Mouse (Mus musculus) midbrain, embryonic 14.5 days (tissue): ENCODE results near the gene Cenpj. TPM values are rescaled to one million over a fixed set of nuclear protein-coding genes. Genes with fewer than 3 reads are reported as not detected.

Experiments used
- ATAC-seq: fragments of 200-750 bp; cut with Nextera tagmentation; 2 replicates; pipeline ENCODE4 v1.8.0; 2017; ENCODE audit warnings: moderate number of reproducible peaks, moderate library complexity; ENCODE audit not compliant: low FRiP score, low TSS enrichment
- DNase-seq: peaks from one replicate; pipeline ENCODE4 v3.0.0-alpha.2; 2015
- H3K27ac ChIP-seq: fragments of 300-500 bp; sonication (generic); replicated peaks from 2 replicates; pipeline ENCODE4 v1.5.1; 2014; ENCODE audit warnings: mild to moderate bottlenecking, low read depth, low read length, moderate library complexity
- H3K27me3 ChIP-seq: fragments of 300-500 bp; sonication (generic); 2 replicates; pipeline ENCODE4 v1.6.1; 2014; ENCODE audit warnings: low read length, control low read depth, mixed read lengths; ENCODE audit not compliant: control insufficient read depth, insufficient read depth
- H3K36me3 ChIP-seq: fragments of 300-500 bp; sonication (generic); 2 replicates; pipeline ENCODE4 v1.6.1; 2014; ENCODE audit warnings: low read length, control low read depth; ENCODE audit not compliant: control insufficient read depth, insufficient read depth
- H3K4me1 ChIP-seq: fragments of 300-500 bp; sonication (generic); 2 replicates; pipeline ENCODE4 v1.6.1; 2014; ENCODE audit warnings: mild to moderate bottlenecking, antibody characterized with exemption, low read length, control low read depth; ENCODE audit not compliant: control insufficient read depth, insufficient read depth
- H3K4me2 ChIP-seq: fragments of 300-500 bp; sonication (generic); 2 replicates; pipeline ENCODE4 v1.6.1; 2014; ENCODE audit warnings: mild to moderate bottlenecking, low read length, moderate library complexity
- H3K4me3 ChIP-seq: fragments of 300-500 bp; sonication (generic); replicated peaks from 2 replicates; pipeline ENCODE4 v1.5.1; 2014; ENCODE audit warnings: low read depth, low read length
- H3K9ac ChIP-seq: fragments of 300-500 bp; sonication (generic); replicated peaks from 2 replicates; pipeline ENCODE4 v1.6.1; 2014; ENCODE audit warnings: mild to moderate bottlenecking, low read length, moderate library complexity
- H3K9me3 ChIP-seq: fragments of 300-500 bp; sonication (generic); 2 replicates; pipeline ENCODE4 v1.6.1; 2016; ENCODE audit warnings: low read length, control low read depth, mixed read lengths; ENCODE audit not compliant: control insufficient read depth
- WGBS: fragments of 180-500 bp; shearing (Covaris S2); extraction: QIAGEN DNeasy Blood & Tissue Kit; methylation state at CpG from one replicate; pipeline ENCODE4 v1.1.7; 2014; 5-methylcytosine and 5-hydroxymethylcytosine counted together
- polyA plus RNA-seq: library from polyadenylated mRNA; unstranded; fragments of >200 nt; fragmentation: Nextera tagmentation; extraction: Ambion mirVana; gene quantifications from 2 replicates; pipeline ENCODE4 v1.2.1, GENCODE M21; 2014

Cenpj gene
- polyA plus RNA-seq, 1 experiment from 2014 or later: 9.2 TPM

DNA sequence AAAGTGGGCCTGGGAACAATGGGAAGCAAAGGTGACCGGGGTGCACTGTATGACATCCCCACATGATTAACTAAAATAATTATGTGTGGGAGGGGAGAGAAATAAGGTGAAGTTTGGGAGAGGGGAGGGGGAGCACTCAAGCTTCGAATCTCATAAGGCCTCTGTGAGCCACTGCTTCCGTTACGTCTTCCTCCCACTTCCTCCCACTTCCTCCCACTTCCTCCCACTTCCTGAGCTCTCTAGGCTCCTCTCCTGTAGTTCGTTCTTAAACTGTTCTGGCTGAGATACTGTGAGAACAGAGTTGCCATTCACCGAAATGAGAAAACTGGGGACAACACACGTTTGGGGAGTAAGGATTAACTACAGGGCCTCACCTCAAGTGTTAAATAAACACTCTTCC is 7.7 kb downstream of the Cenpj start:
- Histone ChIP-seq H3K4me3 (no peak overlapping the region), H3K9ac (no peak overlapping the region), H3K36me3 (peaks cover 19% of the 10 kb centered on the region), H3K27me3 (no peaks in the 10 kb centered on the region), H3K4me1 (peaks cover 5% of the 10 kb centered on the region), H3K9me3 (no peaks in the 10 kb centered on the region), H3K4me2 (no peak overlapping the region), H3K27ac (no peak overlapping the region)
- ATAC-seq (no peak), DNase-seq (no peak)
- WGBS: 87% methylated on average over 7 of the region's 7 CpGs

DNA sequence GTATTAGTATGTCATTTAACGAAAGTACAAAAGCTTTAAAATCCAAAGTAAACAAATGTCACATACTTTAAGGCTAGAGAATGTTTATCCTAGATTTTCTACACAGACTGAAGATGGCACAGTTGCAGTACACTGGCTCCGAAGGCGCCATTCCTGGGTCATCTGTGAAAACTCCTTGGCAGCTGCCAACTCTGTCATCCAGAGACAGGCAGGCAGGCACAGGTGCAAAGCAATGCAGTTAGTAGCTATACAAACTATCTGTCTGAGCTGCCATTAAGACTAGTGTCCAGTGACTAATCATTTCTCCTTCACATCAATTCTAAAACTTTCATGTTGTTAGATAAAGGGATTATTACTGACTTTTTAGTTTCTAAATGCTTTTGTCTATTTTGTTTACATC is 16.1 kb downstream of the Cenpj start:
- Histone ChIP-seq H3K9ac (no peak overlapping the region), H3K36me3 (peaks cover 29% of the 10 kb centered on the region), H3K4me3 (no peak overlapping the region), H3K27me3 (no peaks in the 10 kb centered on the region), H3K9me3 (no peaks in the 10 kb centered on the region), H3K27ac (no peak overlapping the region), H3K4me1 (no peaks in the 10 kb centered on the region), H3K4me2 (no peak overlapping the region)
- 94% methylated on average over 3 of the region's 3 CpGs for WGBS
- DNase-seq (no peak), ATAC-seq (no peak)

DNA sequence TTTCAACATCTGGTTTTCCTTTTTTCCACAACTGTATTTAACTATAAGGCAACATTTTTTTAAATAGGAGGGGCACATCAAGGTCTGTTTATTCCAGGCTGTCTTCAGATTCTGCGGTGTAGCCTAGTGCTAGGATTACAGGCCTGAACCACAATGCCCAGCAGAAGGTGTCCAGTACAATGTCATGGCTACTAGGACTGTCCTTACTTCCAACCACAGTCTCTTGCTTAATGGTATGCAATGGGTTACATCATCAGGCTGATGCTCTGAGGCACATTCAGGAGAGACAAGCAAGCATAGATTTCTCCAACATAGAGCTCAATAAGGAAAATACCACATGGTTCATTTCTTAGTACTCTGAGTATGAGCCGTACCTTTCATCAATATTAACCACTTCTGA is 20.5 kb downstream of the Cenpj start:
- H3K36me3 ChIP-seq: peaks cover 47% of the 10 kb centered on the region
- H3K9me3 ChIP-seq: no peaks in the 10 kb centered on the region
- H3K27me3 ChIP-seq: no peaks in the 10 kb centered on the region
- no peak overlapping the region for H3K4me2 ChIP-seq
- H3K4me1 ChIP-seq: no peaks in the 10 kb centered on the region
- no peak overlapping the region for H3K27ac ChIP-seq
- DNase-seq: no peak
- H3K9ac ChIP-seq: no peak overlapping the region
- no peak for ATAC-seq
- 96% methylated on average over 2 of the region's 2 CpGs for WGBS
- no peak overlapping the region for H3K4me3 ChIP-seq

DNA sequence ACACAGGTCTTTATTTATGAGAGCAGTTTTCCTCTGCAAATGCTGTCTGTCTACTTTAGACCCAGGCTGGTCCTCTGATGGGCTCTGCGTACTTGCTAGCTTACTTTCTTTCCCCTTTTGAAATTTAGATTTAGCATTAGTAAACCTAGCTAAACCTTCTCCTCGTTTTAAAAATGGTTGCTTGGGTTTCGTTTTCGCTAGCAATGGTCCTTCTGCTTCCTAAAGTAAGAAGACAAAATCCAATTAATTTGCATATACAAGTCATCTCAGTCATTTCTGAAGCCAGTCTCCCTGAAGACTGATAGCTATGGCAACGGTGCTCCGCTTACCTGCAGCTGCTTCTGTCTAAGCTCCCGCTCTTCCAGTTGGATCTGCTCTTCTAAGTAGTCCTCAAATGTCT is 21.9 kb downstream of the Cenpj start:
- H3K9me3 ChIP-seq: no peaks in the 10 kb centered on the region
- H3K4me1 ChIP-seq: no peaks in the 10 kb centered on the region
- no peak overlapping the region for H3K27ac ChIP-seq
- WGBS: 91% methylated on average over 7 of the region's 7 CpGs
- peaks cover 44% of the 10 kb centered on the region for H3K36me3 ChIP-seq
- H3K9ac ChIP-seq: no peak overlapping the region
- no peaks in the 10 kb centered on the region for H3K27me3 ChIP-seq
- H3K4me2 ChIP-seq: no peak overlapping the region
- ATAC-seq: no peak
- DNase-seq: no peak
- no peak overlapping the region for H3K4me3 ChIP-seq

DNA sequence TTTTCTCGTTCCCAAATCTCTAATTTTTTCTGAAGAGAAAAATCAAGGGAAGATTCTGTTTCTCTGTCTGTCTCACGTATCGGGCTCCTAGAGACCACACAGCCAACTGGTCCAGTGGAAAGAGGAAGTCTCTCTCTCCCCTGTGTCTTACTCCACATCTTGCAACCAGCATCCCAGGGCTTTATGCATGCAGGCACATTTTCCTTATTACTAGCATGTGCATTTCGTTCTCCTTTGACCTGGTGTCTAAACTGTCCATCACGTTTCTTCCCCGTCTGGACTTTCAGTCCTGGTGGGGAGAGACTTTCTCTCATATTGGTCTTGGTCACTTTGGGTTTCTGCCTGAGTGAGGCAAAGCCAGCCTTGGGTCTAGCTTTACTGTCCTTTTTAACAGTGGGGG is 22.3 kb downstream of the Cenpj start:
- peaks cover 42% of the 10 kb centered on the region for H3K36me3 ChIP-seq

DNA sequence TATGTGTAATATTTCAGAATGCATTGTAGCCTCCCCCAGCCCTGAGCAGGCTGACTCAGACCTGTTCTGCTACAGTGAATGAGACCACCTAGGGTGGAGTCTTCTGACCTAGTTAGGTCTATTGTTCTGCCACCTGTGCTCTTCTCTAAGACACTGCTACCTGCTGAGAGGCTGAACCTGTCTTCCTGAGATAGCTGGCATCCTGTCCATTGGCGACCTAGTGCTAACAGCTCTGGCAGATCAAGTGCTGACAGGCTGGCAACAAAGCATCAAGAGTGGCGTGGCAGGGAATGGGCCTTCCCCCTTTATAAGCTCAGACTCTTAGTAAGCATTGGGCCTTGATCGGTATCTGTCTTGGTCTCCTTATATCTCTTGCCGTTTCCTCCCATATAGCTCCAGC is 24.3 kb downstream of the Cenpj start:
- DNase-seq (no peak), ATAC-seq (no peak)
- H3K4me1 ChIP-seq: no peaks in the 10 kb centered on the region
- H3K4me3 ChIP-seq: no peak overlapping the region
- no peaks in the 10 kb centered on the region for H3K27me3 ChIP-seq
- H3K9ac ChIP-seq: no peak overlapping the region
- H3K4me2 ChIP-seq: no peak overlapping the region
- H3K9me3 ChIP-seq: no peaks in the 10 kb centered on the region
- peaks cover 42% of the 10 kb centered on the region for H3K36me3 ChIP-seq
- 90% methylated on average over 4 of the region's 4 CpGs for WGBS
- H3K27ac ChIP-seq: no peak overlapping the region

More for the DNA sequence above, 22.3 kb downstream of the Cenpj start:
- H3K4me3 ChIP-seq: no peak overlapping the region
- H3K4me2 ChIP-seq: no peak overlapping the region
- H3K9me3 ChIP-seq: no peaks in the 10 kb centered on the region
- ATAC-seq (no peak), DNase-seq (no peak)
- H3K4me1 ChIP-seq: no peaks in the 10 kb centered on the region
- no peak overlapping the region for H3K27ac ChIP-seq
- WGBS: 94% methylated on average over 6 of the region's 6 CpGs
- no peak overlapping the region for H3K9ac ChIP-seq
- H3K27me3 ChIP-seq: no peaks in the 10 kb centered on the region

DNA sequence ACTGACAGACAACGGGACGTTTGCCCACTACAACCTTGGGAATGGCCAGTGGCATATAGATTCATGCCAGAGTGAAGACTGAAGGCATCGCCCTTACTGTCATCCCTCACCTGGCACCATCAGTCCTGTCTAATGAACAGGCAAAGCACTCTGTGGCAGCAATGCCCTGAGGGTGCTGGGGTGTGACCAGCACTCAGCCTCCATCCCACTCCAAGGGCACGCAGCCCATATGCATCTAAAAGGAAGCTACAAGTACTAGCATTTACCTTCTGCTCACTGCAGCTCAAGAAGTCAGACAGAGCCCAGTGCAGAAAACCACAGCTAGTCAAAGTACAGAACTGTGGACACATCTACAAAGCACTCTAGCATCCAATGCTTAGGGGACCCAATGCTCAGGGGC is 29.7 kb downstream of the Cenpj start:
- Histone ChIP-seq H3K9me3 (no peaks in the 10 kb centered on the region), H3K4me3 (no peak overlapping the region), H3K4me2 (no peak overlapping the region), H3K36me3 (peaks cover 14% of the 10 kb centered on the region), H3K27me3 (no peaks in the 10 kb centered on the region), H3K27ac (no peak overlapping the region), H3K4me1 (no peaks in the 10 kb centered on the region), H3K9ac (no peak overlapping the region)
- ATAC-seq (no peak), DNase-seq (no peak)
- WGBS: 95% methylated on average over 4 of the region's 4 CpGs

DNA sequence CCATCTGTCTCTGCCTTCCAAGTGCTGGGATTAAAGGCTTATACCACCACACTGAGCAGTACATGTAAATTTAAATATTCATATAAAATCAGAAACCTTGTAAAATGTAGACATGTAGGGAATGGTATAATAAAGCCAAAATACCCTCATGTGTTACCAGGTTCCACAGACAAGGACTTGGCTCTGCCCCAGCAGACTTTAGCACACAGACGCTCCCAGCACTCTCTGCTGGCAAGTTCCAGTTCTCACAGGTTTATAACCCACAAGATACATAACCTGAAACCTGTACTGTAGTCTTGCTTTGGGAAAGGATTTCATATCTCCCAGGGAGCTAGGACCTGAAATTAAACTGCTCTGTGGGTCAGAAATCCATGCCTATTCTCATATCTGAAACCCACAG is 30.3 kb downstream of the Cenpj start:
- Histone ChIP-seq H3K9me3 (no peaks in the 10 kb centered on the region), H3K4me3 (no peak overlapping the region), H3K9ac (no peak overlapping the region), H3K36me3 (peaks cover 14% of the 10 kb centered on the region), H3K27ac (no peak overlapping the region), H3K27me3 (no peaks in the 10 kb centered on the region), H3K4me1 (no peaks in the 10 kb centered on the region), H3K4me2 (no peak overlapping the region)
- no peak for DNase-seq
- ATAC-seq: no peak
- WGBS: 97% methylated on average over 1 of the region's 1 CpGs

DNA sequence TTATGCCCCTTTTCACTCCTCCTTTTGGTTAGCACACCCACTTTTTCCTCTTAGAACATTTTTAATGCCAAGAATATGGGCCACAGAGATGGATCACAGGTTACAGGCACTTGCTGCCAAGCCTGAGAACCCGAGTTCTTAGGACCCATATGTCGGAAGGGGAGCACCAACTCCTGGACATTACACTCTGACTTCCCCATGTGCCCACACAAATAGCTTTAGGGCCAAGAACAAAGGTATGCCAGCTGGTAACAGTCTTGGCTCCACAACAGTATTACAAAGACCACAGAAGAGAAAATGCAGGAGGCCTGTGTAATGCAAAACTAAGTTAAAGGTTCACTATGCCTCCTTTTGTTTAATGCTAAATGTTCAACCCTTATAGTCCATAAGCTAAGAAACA is 44.4 kb downstream of the Cenpj start:
- no peaks in the 10 kb centered on the region for H3K4me1 ChIP-seq
- no peak overlapping the region for H3K4me3 ChIP-seq
- ATAC-seq (no peak), DNase-seq (no peak)
- no peak overlapping the region for H3K27ac ChIP-seq
- peaks cover 33% of the 10 kb centered on the region for H3K36me3 ChIP-seq
- H3K9ac ChIP-seq: no peak overlapping the region
- no peaks in the 10 kb centered on the region for H3K9me3 ChIP-seq
- no peak overlapping the region for H3K4me2 ChIP-seq
- no peaks in the 10 kb centered on the region for H3K27me3 ChIP-seq
- 94% methylated on average over 2 of the region's 2 CpGs for WGBS
